Mouse (Mus musculus): Measurements from ENCODE around the gene Col4a1. TPM values are rescaled to one million over a fixed set of nuclear protein-coding genes. Genes with fewer than 3 reads are reported as not detected.

The Col4a1 gene
- total RNA-seq, 2 experiments from 2014 or later: 1.1 to 1.3 TPM

GRCm38 (mm10) chr8:11248712-11249111 is 63.9 kb downstream of the Col4a1 start:
- no peak for ATAC-seq (ENCODE audit: poor library complexity, severe bottlenecking)

- no peak for ATAC-seq (ENCODE audit: poor library complexity, severe bottlenecking)
These were observed 71.1 kb downstream of the Col4a1 start for GRCm38 (mm10) chr8:11241488-11241887.

- ATAC-seq (ENCODE audit: poor library complexity, severe bottlenecking): no peak
These were observed 77.8 kb downstream of the Col4a1 start for GRCm38 (mm10) chr8:11234879-11235210.

GRCm38 (mm10) chr8:11234151-11234878 is 78.3 kb downstream of the Col4a1 start:
- no peak for ATAC-seq (ENCODE audit: poor library complexity, severe bottlenecking)

GRCm38 (mm10) chr8:11233009-11233408 is 79.6 kb downstream of the Col4a1 start:
- ATAC-seq (ENCODE audit: poor library complexity, severe bottlenecking): no peak

GRCm38 (mm10) chr8:11230277-11230676 is 82.3 kb downstream of the Col4a1 start:
- ATAC-seq (ENCODE audit: poor library complexity, severe bottlenecking): no peak

- ATAC-seq (ENCODE audit: poor library complexity, severe bottlenecking): no peak
These were observed 85.2 kb downstream of the Col4a1 start for GRCm38 (mm10) chr8:11227421-11227820.

- peak; percentile 92 for ATAC-seq (ENCODE audit: poor library complexity, severe bottlenecking)
These were observed 86.8 kb downstream of the Col4a1 start for GRCm38 (mm10) chr8:11225577-11226434.

GRCm38 (mm10) chr8:11224178-11224577 is 88.4 kb downstream of the Col4a1 start:
- no peak for ATAC-seq (ENCODE audit: poor library complexity, severe bottlenecking)

- ATAC-seq (ENCODE audit: poor library complexity, severe bottlenecking): no peak
These were observed 91.3 kb downstream of the Col4a1 start for GRCm38 (mm10) chr8:11221353-11221752.

GRCm38 (mm10) chr8:11219282-11219681 is 93.3 kb downstream of the Col4a1 start:
- peak; percentile 19; the same call in 1 of the 2 replicates for ATAC-seq (ENCODE audit: poor library complexity, severe bottlenecking)

- ATAC-seq (ENCODE audit: poor library complexity, severe bottlenecking): peak; percentile 91
These were observed 97.4 kb downstream of the Col4a1 start for GRCm38 (mm10) chr8:11215231-11215630.

- 0 out of 2 replicates have a peak, but pooled peaks have one; percentile 19 for ATAC-seq (ENCODE audit: poor library complexity, severe bottlenecking)
These were observed 106.1 kb downstream of the Col4a1 start for GRCm38 (mm10) chr8:11206509-11206908.

GRCm38 (mm10) chr8:11205532-11205931 is 107.1 kb downstream of the Col4a1 start:
- ATAC-seq (ENCODE audit: poor library complexity, severe bottlenecking): 0 out of 2 replicates have a peak, but pooled peaks have one; percentile 29

- ATAC-seq (ENCODE audit: poor library complexity, severe bottlenecking): peak; percentile 70
These were observed 109.1 kb downstream of the Col4a1 start for GRCm38 (mm10) chr8:11203260-11204110.

GRCm38 (mm10) chr8:11198650-11199049 is 114.0 kb downstream of the Col4a1 start:
- ATAC-seq (ENCODE audit: poor library complexity, severe bottlenecking): 0 out of 2 replicates have a peak, but pooled peaks have one; percentile 18

- ATAC-seq (ENCODE audit: poor library complexity, severe bottlenecking): no peak
These were observed 114.6 kb downstream of the Col4a1 start for GRCm38 (mm10) chr8:11197988-11198387.

GRCm38 (mm10) chr8:11197261-11197660 is 115.4 kb downstream of the Col4a1 start:
- no peak for ATAC-seq (ENCODE audit: poor library complexity, severe bottlenecking)

GRCm38 (mm10) chr8:11192719-11193324 is 119.8 kb downstream of the Col4a1 start:
- ATAC-seq (ENCODE audit: poor library complexity, severe bottlenecking): no peak

GRCm38 (mm10) chr8:11187581-11188271 is 124.9 kb downstream of the Col4a1 start:
- peak; percentile 80 for ATAC-seq (ENCODE audit: poor library complexity, severe bottlenecking)
